Mouse (Mus musculus): ENCODE results near the gene Cd68. TPM values are rescaled to one million over a fixed set of nuclear protein-coding genes. Genes with fewer than 3 reads are reported as not detected.

Gene Cd68
- polyA plus RNA-seq, 1 experiment from 2014 or later: 12.4 TPM

GRCm38 (mm10) chr11:69661221-69661881 is 4.6 kb downstream of the Cd68 start:
- WGBS: 70% methylated on average over 3 of the region's 3 CpGs

GRCm38 (mm10) chr11:69657462-69657881 is 8.5 kb downstream of the Cd68 start:
- H3K4me3 ChIP-seq (ENCODE audit: low read length): no peak overlapping the region
- peaks cover 43% of the 10 kb centered on the region for H3K36me3 ChIP-seq (ENCODE audit: insufficient read depth, low read length)
- 81% methylated on average over 15 of the region's 15 CpGs for WGBS
- H3K27ac ChIP-seq (ENCODE audit: low read length): no peak overlapping the region
- ATAC-seq (ENCODE audit: low FRiP score, low TSS enrichment): no peak
- no peak overlapping the region for H3K9ac ChIP-seq (replicated peaks; ENCODE audit: low read length)
- H3K4me1 ChIP-seq (ENCODE audit: insufficient read depth, low read length): peaks cover 24% of the 10 kb centered on the region
- H3K27me3 ChIP-seq (ENCODE audit: insufficient read depth, low read length): no peaks in the 10 kb centered on the region
- H3K4me2 ChIP-seq (replicated peaks; ENCODE audit: low read depth, low read length): no peak overlapping the region
- no peaks in the 10 kb centered on the region for H3K9me3 ChIP-seq (ENCODE audit: low read length)

More at GRCm38 (mm10) chr11:69661221-69661881, 4.6 kb downstream of the Cd68 start:
- H3K9me3 ChIP-seq (ENCODE audit: low read length): no peaks in the 10 kb centered on the region
- peak overlapping the region; percentile 70 for H3K4me3 ChIP-seq (ENCODE audit: low read length)
- H3K27me3 ChIP-seq (ENCODE audit: insufficient read depth, low read length): no peaks in the 10 kb centered on the region
- peak overlapping the region; percentile 74 for H3K9ac ChIP-seq (replicated peaks; ENCODE audit: low read length)
- ATAC-seq (ENCODE audit: low FRiP score, low TSS enrichment): no peak
- peak overlapping the region; percentile 59 for H3K4me2 ChIP-seq (replicated peaks; ENCODE audit: low read depth, low read length)
- peaks cover 46% of the 10 kb centered on the region for H3K36me3 ChIP-seq (ENCODE audit: insufficient read depth, low read length)
- H3K4me1 ChIP-seq (ENCODE audit: insufficient read depth, low read length): peaks cover 16% of the 10 kb centered on the region
- peak overlapping the region; percentile 93 for H3K27ac ChIP-seq (ENCODE audit: low read length)

- 71% methylated on average over 10 of the region's 10 CpGs for WGBS
Measured at GRCm38 (mm10) chr11:69656617-69657461, 9.1 kb downstream of the Cd68 start.

GRCm38 (mm10) chr11:69656065-69656455 is 9.9 kb downstream of the Cd68 start:
- no peaks in the 10 kb centered on the region for H3K9me3 ChIP-seq (ENCODE audit: low read length)
- no peak for ATAC-seq (ENCODE audit: low FRiP score, low TSS enrichment)
- peaks cover 56% of the 10 kb centered on the region for H3K36me3 ChIP-seq (ENCODE audit: insufficient read depth, low read length)
- H3K27ac ChIP-seq (ENCODE audit: low read length): no peak overlapping the region
- no peaks in the 10 kb centered on the region for H3K27me3 ChIP-seq (ENCODE audit: insufficient read depth, low read length)
- H3K4me2 ChIP-seq (replicated peaks; ENCODE audit: low read depth, low read length): 0 out of 2 replicates have a peak overlapping the region, but pooled peaks have one; percentile 32
- no peak overlapping the region for H3K4me3 ChIP-seq (ENCODE audit: low read length)
- 72% methylated on average over 5 of the region's 5 CpGs for WGBS
- peaks cover 18% of the 10 kb centered on the region for H3K4me1 ChIP-seq (ENCODE audit: insufficient read depth, low read length)
- peak overlapping the region; percentile 50; the same call in 1 of the 2 replicates for H3K9ac ChIP-seq (replicated peaks; ENCODE audit: low read length)

More at GRCm38 (mm10) chr11:69656617-69657461, 9.1 kb downstream of the Cd68 start:
- Histone ChIP-seq H3K4me2 (replicated peaks; ENCODE audit: low read depth, low read length) (no peak overlapping the region), H3K9me3 (ENCODE audit: low read length) (no peaks in the 10 kb centered on the region), H3K9ac (replicated peaks; ENCODE audit: low read length) (0 out of 2 replicates have a peak overlapping the region, but pooled peaks have one; percentile 50), H3K4me1 (ENCODE audit: insufficient read depth, low read length) (peaks cover 24% of the 10 kb centered on the region), H3K27me3 (ENCODE audit: insufficient read depth, low read length) (no peaks in the 10 kb centered on the region), H3K27ac (ENCODE audit: low read length) (no peak overlapping the region), H3K36me3 (ENCODE audit: insufficient read depth, low read length) (peaks cover 50% of the 10 kb centered on the region), H3K4me3 (ENCODE audit: low read length) (no peak overlapping the region)
- ATAC-seq (ENCODE audit: low FRiP score, low TSS enrichment): no peak

GRCm38 (mm10) chr11:69655264-69656064 is 10.5 kb downstream of the Cd68 start, which contains the start of gene Sox15:
Sox15 (plus strand) TSS chr11:69655314.
- H3K9ac ChIP-seq (replicated peaks; ENCODE audit: low read length): peak within 1 kb of the TSS; percentile 50
- peak within 1 kb of the TSS; percentile 18; the same call in 1 of the 2 replicates for H3K4me3 ChIP-seq (ENCODE audit: low read length)
- peaks cover 18% of the 10 kb centered on the region for H3K4me1 ChIP-seq (ENCODE audit: insufficient read depth, low read length)
- peak; percentile 87 for ATAC-seq (ENCODE audit: low FRiP score, low TSS enrichment)
- peak within 1 kb of the TSS; percentile 32; the same call in 1 of the 2 replicates for H3K4me2 ChIP-seq (replicated peaks; ENCODE audit: low read depth, low read length)
- no peaks in the 10 kb centered on the region for H3K27me3 ChIP-seq (ENCODE audit: insufficient read depth, low read length)
- H3K36me3 ChIP-seq (ENCODE audit: insufficient read depth, low read length): peaks cover 62% of the 10 kb centered on the region
- peak within 1 kb of the TSS; percentile 57; the same call in 1 of the 2 replicates for H3K27ac ChIP-seq (ENCODE audit: low read length)
- H3K9me3 ChIP-seq (ENCODE audit: low read length): no peaks in the 10 kb centered on the region
- WGBS: 18% methylated on average over 34 of the region's 34 CpGs

GRCm38 (mm10) chr11:69654760-69655159 is 11.2 kb downstream of the Cd68 start:
- ATAC-seq (ENCODE audit: low FRiP score, low TSS enrichment): no peak
- no peak overlapping the region for H3K4me3 ChIP-seq (ENCODE audit: low read length)
- peaks cover 69% of the 10 kb centered on the region for H3K36me3 ChIP-seq (ENCODE audit: insufficient read depth, low read length)
- WGBS: 32% methylated on average over 9 of the region's 9 CpGs
- H3K4me2 ChIP-seq (replicated peaks; ENCODE audit: low read depth, low read length): no peak overlapping the region
- peaks cover 18% of the 10 kb centered on the region for H3K4me1 ChIP-seq (ENCODE audit: insufficient read depth, low read length)
- no peaks in the 10 kb centered on the region for H3K27me3 ChIP-seq (ENCODE audit: insufficient read depth, low read length)
- H3K9ac ChIP-seq (replicated peaks; ENCODE audit: low read length): no peak overlapping the region
- peak overlapping the region; percentile 57; the same call in 1 of the 2 replicates for H3K27ac ChIP-seq (ENCODE audit: low read length)
- H3K9me3 ChIP-seq (ENCODE audit: low read length): no peaks in the 10 kb centered on the region

- Histone ChIP-seq H3K4me1 (ENCODE audit: insufficient read depth, low read length) (peaks cover 18% of the 10 kb centered on the region), H3K27me3 (ENCODE audit: insufficient read depth, low read length) (no peaks in the 10 kb centered on the region), H3K4me3 (ENCODE audit: low read length) (no peak overlapping the region), H3K9me3 (ENCODE audit: low read length) (no peaks in the 10 kb centered on the region), H3K9ac (replicated peaks; ENCODE audit: low read length) (no peak overlapping the region), H3K36me3 (ENCODE audit: insufficient read depth, low read length) (peaks cover 71% of the 10 kb centered on the region), H3K4me2 (replicated peaks; ENCODE audit: low read depth, low read length) (no peak overlapping the region), H3K27ac (ENCODE audit: low read length) (0 out of 2 replicates have a peak overlapping the region, but pooled peaks have one; percentile 14)
- ATAC-seq (ENCODE audit: low FRiP score, low TSS enrichment): no peak
- 67% methylated on average over 5 of the region's 5 CpGs for WGBS
Measured at GRCm38 (mm10) chr11:69653399-69653798, 12.6 kb downstream of the Cd68 start.

GRCm38 (mm10) chr11:69645860-69646259 is 20.1 kb downstream of the Cd68 start:
- WGBS: 90% methylated on average over 5 of the region's 5 CpGs
- no peak overlapping the region for H3K4me3 ChIP-seq (ENCODE audit: low read length)

GRCm38 (mm10) chr11:69635471-69635870 is 30.5 kb downstream of the Cd68 start:
- Histone ChIP-seq H3K9ac (replicated peaks; ENCODE audit: low read length) (no peak overlapping the region), H3K27me3 (ENCODE audit: insufficient read depth, low read length) (no peaks in the 10 kb centered on the region), H3K9me3 (ENCODE audit: low read length) (no peaks in the 10 kb centered on the region), H3K36me3 (ENCODE audit: insufficient read depth, low read length) (peaks cover 15% of the 10 kb centered on the region), H3K4me1 (ENCODE audit: insufficient read depth, low read length) (peaks cover 26% of the 10 kb centered on the region), H3K4me3 (ENCODE audit: low read length) (no peak overlapping the region), H3K27ac (ENCODE audit: low read length) (no peak overlapping the region), H3K4me2 (replicated peaks; ENCODE audit: low read depth, low read length) (no peak overlapping the region)
- no peak for ATAC-seq (ENCODE audit: low FRiP score, low TSS enrichment)
- 76% methylated on average over 3 of the region's 3 CpGs for WGBS

More at GRCm38 (mm10) chr11:69645860-69646259, 20.1 kb downstream of the Cd68 start:
- H3K27ac ChIP-seq (ENCODE audit: low read length): no peak overlapping the region
- ATAC-seq (ENCODE audit: low FRiP score, low TSS enrichment): no peak
- H3K36me3 ChIP-seq (ENCODE audit: insufficient read depth, low read length): peaks cover 76% of the 10 kb centered on the region
- no peak overlapping the region for H3K4me2 ChIP-seq (replicated peaks; ENCODE audit: low read depth, low read length)
- no peak overlapping the region for H3K9ac ChIP-seq (replicated peaks; ENCODE audit: low read length)
- H3K27me3 ChIP-seq (ENCODE audit: insufficient read depth, low read length): no peaks in the 10 kb centered on the region
- no peaks in the 10 kb centered on the region for H3K4me1 ChIP-seq (ENCODE audit: insufficient read depth, low read length)
- H3K9me3 ChIP-seq (ENCODE audit: low read length): no peaks in the 10 kb centered on the region
